Mouse (Mus musculus): Measurements from ENCODE around the gene Arhgef10l.

DNA sequence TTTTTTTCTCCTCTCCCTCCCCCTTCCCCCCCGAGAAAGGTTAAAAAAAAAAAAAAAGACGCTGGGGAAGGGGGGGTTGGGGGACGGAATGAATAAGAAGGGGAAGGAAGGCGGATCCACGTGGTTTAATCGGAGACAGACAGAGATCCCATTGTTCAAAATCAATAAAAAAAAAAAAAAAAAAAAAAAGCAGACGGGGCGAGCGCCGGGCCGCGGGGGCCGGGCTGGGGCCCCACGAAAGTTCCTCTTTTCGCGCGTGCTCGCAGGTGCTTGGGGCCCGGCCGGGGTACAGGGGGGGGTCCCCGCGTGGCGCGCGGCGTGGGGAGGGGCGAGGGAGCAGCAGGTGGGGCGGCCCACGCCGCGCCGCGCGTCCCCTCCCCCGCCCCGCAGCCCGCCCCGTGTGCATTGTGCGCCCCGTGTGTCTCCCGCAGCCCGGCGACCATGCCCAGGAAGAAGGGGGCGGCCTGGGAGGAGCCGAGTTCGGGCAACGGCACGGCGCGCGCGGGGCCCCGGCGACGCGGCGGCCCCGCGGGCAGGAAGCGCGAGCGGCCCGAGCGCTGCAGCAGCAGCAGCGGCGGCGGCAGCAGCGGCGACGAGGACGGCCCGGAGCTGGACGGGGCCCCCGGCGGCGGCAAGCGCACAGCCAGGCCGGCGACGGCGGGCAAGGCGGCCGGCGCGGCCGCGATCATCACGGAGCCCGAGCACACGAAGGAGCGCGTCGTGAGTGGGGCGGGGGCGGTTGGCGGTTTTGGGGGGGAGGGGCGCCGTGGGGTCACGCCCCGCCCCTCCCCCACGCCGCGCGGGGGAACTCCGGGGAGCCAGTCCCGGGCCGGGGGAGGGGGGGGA lies 36.1 kb upstream of the Arhgef10l start:
- peak; percentile 70; the same call in 1 of the 2 replicates for TF ChIP-seq MYC (IDR thresholded peaks at IDR 0.05; ENCODE audit: low read depth, low read length)
- TF ChIP-seq CTCF (IDR thresholded peaks at IDR 0.05 in 2 of 3, conservative IDR thresholded peaks at IDR 0.05 in 1 of 3; ENCODE audit: control insufficient read depth in 1 of 3, insufficient read depth in 1 of 3, low read depth in 2 of 3, low read length in 3 of 3, poor library complexity in 1 of 3, severe bottlenecking in 1 of 3), result 0 out of 6 replicates have a peak, but pooled peaks of 1 of the 3 experiments have one; percentile 5
- 0 out of 2 replicates have a peak, but pooled peaks have one; percentile 61 for TF ChIP-seq SIN3A (IDR thresholded peaks at IDR 0.05; ENCODE audit: low read length)
- no peak for TF ChIP-seq MEF2A (IDR thresholded peaks at IDR 0.05; ENCODE audit: extremely low read depth, insufficient replicate concordance, low read depth, low read length, poor library complexity, severe bottlenecking)
- TF ChIP-seq ZC3H11A (IDR thresholded peaks at IDR 0.05; ENCODE audit: low read depth, low read length), result no peak
- no peak for TF ChIP-seq GATA1 (IDR thresholded peaks at IDR 0.05; ENCODE audit: low read depth, low read length)
- TF ChIP-seq TBP (IDR thresholded peaks at IDR 0.05; ENCODE audit: low read depth, low read length), result no peak
- no peak for TF ChIP-seq SMC3 (IDR thresholded peaks at IDR 0.05; ENCODE audit: low read depth, low read length)
- peak in 1 of 2 experiments; percentile 34; a peak in 2 of 4 replicates for TF ChIP-seq EP300 (IDR thresholded peaks at IDR 0.05; ENCODE audit: low read depth in 1 of 2, low read length in 2 of 2)
- peak; percentile 95 for TF ChIP-seq ZNF384 (IDR thresholded peaks at IDR 0.05; ENCODE audit: low read depth, low read length)
